Mouse (Mus musculus) yolk sac, embryonic 10.5 days (tissue): ENCODE measurements at regions not wholly inside any gene's neighbourhood (a gene's known extent, or its start where the extent isn't known, plus 50 kb on each side); places are given as distances from the start of the nearest gene placed in this dataset.

Source experiments
- DNase-seq: peaks from one replicate; pipeline ENCODE4 v3.0.0-alpha.2; 2017; ENCODE audit warnings: low spot score

DNA sequence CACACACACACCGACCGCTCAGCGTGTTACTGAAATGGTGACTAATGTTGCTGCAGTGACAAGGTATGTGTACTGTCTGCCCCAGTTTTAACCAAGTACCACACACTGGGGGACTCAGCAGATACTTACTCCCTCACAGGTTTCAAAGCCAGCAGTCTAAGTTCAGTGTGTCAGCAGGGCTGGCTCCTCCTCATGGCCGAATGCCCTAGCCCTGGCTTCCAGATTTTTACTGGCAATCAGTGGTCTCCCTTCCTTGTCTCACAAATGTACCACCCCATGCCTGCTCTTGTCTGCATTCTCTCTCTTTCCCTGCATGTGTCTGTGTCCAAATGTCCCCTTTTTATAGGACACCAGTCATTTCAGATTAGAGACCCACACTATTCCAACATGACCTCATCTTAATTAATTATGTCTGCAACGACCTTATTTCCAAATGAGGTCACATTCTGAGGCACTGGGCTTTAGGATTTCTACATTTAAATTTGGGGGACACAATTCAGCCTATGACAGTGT, 114.7 kb downstream of the Uri1 start:
- no peak for DNase-seq

DNA sequence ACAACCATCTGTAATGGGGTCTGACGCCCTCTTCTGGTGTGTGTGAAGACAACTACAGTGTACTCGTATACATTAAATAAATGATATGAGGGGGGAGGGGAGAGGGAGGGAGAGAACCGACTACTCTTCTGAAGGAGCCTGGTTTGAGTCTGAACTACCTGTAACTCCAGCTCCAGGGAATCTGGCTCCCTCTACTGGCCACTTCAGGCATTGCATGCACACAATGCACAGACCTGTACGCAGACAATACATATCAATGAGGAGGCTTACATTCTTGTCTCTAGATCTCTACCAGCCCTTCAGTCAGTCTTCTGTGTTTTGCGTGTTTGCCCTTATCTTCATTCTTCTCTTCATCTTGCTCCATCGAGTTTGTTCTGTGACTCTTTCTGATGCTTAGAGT, 120.4 kb upstream of the Zfp536 start:
- DNase-seq: no peak

DNA sequence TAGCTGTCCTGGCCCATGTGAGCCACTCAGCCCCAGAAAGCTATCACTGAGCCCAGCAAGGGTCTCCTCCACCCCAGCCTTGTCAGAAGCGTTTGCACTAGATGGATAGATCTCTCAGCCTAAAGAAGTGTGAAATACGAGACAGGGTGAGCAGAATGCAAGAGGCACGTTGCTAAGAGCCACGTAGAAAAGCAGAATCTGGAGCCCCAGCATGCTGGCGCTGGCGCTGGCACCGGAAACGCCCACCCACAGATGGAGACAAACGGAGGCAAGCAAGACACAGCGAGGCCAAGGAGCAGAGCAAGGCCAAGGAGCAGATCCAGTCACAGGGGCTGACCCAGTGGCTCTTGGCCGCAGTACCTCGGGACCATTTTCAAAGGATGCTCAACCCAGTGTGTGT, 100.9 kb upstream of the Zfp536 start:
- no peak for DNase-seq

DNA sequence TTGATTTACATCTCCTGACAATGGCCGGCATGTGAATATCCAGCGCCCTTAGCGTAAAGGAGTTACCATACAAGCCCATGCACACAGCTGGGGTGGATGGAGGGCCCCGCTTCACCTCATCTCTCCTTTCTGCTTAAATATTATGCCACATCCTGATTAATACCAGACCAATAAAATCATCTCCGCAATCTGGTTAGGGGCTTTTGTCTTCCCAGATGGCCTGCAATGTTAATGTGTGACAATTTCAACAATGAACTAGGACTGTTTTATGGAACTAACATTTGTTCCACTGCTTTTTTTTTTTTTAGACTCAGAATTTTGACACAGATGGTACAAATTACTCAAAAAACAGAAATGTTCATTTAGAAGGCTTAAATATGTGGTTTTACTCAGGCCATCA, 97.5 kb upstream of the Zfp536 start:
- no peak for DNase-seq

DNA sequence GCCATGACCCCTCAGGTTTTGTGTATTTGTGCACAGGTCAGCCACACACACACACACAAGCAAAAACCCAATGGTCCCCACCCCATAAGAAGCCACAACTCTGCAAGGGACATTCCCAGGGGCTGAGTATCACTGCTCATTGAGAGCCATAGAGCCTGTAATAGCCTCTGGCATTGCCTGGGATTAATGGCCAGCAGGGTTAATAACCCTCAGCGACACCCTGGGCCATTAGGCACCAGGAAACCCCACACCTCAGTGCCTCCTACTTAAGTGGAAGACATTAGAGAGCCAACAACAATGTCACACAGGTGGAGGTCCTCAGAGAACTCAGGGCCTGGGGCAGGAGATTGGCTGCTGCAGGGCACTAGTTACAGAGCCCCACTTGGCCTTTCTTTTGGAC, 93.0 kb upstream of the Zfp536 start:
- no peak for DNase-seq

DNA sequence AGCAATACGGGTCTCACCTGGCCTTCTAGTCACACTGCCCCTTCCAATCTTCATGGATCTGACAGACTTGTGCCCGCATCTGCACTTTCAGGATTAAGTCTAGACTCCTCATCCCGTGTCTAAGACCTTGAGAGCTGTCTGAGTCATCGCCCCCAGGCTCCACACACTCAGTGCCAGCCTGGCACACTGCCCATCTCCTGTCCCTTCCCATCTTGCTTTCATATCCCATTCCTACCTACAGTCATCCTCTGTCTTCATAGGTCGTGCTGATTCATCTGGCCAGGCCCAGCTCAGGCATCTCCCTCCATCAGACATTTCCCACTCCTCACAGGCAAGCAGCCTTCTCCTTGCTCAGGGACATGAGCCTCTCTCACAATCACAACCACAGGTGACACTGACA, 78.0 kb upstream of the Zfp536 start:
- DNase-seq: no peak

DNA sequence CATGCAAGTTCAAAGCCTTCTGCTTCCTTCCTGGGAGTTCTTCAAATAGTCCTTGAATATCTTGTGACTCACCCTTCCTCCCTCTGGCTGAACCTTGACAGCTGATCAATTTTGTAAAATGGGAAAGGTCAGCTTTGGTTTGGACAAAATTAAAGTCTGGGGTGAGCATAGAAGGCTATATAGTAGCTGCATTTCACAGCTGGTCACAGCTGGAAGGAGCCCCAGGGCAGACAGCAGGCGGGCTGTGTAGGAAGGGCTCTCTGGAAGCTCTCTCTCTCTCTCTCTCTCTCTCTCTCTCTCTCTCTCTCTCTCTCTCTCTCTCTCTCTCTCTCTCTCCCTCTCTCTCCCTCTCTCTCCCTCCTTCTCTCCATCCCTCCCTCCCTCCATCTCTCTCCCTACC, 71.8 kb upstream of the Zfp536 start:
- DNase-seq: no peak

DNA sequence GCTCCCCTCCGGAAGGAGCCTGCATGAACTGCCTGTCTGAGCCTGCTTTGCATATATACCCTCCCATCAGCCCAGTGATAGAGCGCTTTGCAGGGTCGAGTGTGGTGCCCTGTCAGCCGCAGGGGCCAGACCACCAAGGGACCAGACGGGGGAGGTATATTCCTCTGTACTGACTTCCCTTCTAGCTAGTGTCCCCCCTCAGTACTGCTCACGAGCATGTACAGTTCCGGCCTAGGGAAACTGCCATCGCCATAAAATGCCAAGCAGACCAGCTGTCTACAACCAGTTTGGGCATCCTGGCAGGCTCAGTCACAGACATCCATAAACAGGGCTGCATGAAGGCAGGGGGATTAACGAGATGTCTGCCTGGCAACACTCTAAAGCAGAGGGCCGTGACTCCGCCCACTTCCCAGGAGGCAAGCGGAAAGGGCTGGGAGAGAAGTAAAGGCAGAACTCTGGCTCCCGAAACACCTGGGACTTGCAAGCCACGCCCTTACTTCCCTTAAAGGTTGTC, 68.6 kb upstream of the Zfp536 start:
- peak; percentile 22 for DNase-seq

DNA sequence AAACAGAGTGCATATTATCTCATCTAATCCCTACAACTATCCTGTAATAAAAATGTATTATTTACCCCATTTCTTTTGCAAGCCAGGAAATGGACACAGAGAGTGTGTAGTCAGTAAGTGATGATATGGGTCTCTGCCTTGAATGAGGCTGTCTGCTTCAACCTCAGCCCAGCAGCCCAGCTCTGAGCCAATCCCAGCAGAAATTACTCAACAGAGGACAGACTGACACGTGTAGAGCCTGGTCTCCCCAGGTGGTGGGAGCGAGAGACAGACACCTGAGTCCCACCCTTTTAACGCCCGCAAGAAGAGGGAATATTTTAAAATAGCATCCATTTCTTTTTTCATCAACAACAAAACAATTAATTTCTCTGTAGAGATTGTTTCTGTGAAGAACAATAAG, 68.1 kb upstream of the Zfp536 start:
- DNase-seq: no peak

DNA sequence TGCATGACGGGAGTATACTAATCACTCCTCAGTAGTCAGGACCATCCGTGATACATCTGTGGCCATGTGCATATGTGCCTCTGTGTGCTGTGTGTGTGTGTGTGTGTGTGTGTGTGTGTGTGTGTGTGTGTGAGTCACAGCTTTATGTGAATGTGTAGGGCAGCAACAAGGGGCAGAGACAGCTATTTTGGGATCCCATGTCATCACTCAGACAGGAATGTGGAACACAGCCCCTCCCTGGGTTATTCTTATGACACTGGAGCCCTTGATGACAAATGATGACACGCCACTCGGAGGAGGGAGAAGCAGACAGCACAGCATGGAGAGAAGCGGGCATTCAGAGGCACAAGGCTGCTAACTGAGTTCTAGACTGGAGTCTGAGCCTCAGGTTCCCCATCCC, 64.4 kb upstream of the Zfp536 start:
- no peak for DNase-seq

DNA sequence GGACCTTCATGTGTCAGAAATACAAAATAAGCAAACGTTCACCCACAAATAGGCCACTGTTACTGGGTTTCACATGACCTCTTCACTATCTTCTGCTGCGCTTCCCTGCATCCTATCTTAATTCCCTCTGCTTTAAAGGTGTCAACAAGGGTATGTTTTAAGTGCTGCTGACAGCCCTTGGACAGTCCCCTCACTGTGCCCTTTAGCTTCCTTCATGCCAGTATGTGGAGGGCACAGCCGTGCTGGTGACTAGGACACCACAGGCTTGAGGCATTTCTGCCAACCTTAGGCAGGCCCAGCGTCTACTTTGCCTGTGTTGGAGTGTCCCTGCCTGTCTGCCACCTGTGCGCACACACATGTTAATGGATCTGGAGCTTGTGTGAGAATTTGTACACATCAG, 63.9 kb upstream of the Zfp536 start:
- no peak for DNase-seq

DNA sequence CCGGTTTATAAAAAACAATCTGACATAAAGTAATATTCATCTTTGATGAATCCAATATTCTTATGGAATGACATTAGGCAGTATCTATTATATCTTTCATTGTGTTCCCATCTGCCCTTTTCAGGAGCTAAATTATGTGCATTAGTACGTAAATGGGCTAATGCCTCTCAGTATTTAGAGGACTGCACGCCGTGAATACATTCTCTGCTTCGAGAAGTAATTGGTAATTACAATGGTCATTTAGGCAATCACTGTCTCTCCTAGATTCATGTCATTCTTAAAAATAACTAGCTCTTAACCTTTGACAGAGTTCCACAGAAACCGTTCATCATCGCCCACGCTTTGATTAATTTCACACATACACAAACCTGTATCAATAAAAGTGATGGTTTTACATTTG, 60.0 kb upstream of the Zfp536 start:
- DNase-seq: no peak

DNA sequence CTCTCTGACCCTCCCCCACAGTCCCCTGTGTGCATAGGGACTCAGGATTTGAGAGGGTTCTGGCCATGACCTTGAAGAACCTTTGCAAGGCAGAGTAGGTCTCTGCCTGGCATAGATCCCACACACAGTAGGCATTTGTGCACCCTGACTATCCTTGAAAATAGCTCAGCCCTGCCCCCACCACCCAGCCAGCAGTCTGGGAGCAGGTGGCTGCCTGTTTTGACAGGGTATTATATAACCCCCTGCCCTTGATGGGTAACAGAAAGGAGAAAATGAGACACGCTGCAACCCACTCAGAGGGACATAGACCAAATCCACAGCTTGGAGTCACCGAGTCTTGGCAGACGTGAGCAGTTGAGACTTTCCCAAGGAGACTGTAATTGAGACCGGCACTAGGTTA, 58.9 kb upstream of the Zfp536 start:
- no peak for DNase-seq

DNA sequence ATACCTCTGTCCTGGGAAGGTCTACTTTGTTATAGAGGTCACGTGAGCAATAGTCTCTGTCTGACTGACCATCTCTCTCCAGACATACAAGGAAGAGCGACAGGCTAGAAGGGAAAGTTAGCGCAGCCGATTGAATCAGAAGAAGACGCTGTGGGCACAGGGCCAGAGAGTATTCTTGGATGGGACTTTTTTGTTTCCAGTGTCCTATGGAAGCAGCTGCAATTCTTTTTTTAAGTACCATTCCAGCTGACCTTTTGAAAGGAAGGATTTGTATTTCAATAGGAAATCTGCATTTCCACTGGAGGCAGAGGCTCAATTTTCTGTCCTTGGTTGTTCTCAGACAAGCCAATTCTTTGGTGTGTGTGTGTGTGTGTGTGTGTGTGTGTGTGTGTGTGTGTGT, 52.3 kb upstream of the Zfp536 start:
- no peak for DNase-seq
